Mouse (Mus musculus): ENCODE measurements around the gene Gpt2.
A peak's percentile ranks its signal among the peaks of the same experiment; 100 is the strongest.

Gene Gpt2

DNA sequence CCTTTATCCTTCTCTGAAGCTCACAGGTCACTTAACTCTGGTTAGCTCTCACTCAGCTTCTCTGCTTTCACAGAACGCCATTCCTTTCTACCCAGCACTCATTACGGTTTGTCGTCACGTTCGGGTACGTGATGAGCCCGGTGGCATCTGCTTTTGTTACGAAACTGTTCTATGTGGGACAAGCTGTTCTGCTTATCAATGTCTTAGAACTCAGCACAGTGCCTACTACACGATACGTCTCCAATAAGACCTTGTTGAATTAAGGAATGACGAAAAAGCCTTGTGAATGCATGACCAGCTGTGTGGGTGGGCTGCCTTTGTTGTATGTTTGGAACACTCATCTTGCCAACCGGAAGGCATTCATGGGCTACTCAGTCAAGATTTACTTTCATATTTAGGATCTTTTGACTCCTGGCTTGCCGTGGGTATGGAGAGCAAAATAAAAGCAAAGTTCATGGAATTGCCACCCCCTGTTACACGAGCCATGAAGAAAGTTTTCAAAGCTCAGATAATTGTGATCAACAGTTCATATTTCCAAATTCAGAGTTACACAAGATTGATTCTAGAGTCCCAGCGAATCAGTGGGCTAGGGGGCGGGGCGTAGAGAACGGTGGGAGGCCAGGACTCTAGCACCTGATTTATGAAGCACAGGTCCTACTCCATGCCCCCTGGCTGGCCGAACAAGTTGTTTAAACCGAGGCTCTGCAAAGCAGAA, 4.3 kb upstream of the Gpt2 start:
- DNase-seq (ENCODE audit: extremely low spot score), result no peak

DNA sequence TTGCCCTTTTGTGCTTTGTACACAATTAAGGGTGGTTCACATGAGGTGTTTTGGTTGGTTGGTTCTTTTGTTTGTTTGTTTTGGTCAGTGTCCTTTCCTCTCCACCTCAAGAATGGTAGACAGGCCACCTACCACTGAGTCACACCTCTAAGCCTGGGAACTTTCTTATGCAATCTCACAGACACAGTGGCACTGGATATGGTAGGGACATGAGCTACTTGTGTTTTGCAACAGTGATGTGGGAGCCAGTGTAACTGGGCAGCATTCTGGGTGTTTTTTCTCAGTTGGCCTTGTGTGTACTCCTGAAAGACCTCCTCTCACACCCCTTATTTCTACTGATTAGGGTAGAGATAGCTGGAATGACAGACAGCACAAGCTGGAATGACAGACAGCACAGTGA, 3.7 kb upstream of the Gpt2 start:
- no peak for DNase-seq (ENCODE audit: extremely low spot score)

DNA sequence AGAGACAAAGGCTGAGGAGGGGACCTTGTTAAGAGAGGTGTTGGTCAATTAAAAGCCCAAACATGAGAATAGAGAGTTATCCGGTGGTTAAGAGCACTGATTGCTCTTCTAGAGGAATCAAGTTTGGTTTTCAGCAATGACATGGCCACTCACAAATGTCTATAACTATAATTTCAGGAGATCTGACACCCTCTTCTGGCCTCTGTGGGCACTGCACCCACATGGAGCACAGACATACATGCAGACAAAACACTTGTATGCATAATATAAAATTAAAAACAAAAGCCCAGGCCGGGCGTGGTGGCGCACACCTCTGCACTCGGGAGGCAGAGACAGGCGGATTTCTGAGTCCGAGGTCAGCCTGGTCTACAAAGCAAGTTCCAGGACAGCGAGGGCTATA, 2.8 kb upstream of the Gpt2 start:
- DNase-seq (ENCODE audit: extremely low spot score), result no peak

DNA sequence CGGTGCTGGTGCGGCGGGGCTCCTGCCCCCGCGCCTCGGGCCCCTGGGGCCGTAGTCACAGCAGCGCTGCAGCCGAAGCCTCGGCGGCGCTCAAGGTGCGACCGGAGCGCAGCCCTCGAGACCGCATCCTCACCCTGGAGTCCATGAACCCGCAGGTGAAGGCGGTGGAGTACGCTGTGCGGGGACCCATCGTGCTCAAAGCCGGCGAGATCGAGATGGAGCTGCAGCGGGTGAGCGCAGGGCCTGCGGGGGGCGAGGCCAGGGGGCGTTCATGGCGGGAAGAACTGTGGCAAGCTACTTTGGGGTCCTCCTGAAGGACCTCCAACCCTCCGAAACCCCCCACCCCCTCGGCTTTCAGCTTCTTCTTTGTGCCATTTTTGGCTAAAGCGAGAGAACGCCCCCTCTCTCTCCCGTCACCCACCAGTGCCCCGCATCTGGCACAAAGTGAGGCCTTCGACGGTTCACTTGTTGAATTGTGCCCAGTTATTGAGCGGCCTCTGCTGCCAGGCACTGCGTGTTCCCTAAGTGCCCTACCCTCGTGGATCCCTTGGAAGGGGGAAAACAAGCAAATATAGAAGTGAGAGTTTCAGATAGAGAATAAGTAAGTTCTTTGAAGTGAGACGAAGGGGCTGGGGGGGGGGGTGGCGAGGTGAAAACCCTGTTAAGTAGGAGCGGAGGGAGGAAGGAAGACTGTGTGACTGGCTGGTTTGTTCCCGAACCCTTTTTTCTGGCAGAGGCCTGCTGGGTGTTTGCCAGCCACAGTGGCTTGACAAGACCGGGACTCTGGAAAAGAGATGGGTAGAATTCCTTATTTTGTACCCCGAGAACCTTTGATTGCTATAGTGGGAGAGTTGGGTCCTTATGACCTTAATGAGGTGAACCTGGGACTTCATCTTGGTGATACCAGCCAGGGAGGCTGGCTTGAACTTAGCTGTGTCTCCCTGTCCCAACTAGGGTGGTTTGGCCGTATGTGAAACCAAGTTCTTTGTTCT, 860 bp downstream of the Gpt2 start:
- no peak for DNase-seq (ENCODE audit: extremely low spot score)

DNA sequence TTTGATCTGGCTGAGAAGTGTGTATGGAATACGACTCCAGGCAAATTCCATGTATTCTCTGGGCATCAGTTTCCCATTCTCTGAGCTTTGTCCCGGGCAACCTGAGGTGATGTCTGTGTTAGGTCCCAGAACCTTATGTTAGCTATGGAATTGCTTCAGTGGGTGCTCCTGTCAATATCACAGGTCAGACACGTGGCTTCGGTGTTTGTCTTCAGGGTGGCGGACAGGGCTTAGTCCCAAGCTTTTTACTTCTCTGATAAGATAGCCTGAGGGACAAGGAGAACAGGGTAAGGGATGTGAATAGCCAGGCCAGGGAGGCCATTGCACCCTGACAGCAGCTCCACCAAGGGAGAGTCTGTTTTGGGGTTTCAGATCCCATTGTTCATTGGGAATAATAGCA, 3.7 kb downstream of the Gpt2 start:
- no peak for DNase-seq (ENCODE audit: extremely low spot score)

DNA sequence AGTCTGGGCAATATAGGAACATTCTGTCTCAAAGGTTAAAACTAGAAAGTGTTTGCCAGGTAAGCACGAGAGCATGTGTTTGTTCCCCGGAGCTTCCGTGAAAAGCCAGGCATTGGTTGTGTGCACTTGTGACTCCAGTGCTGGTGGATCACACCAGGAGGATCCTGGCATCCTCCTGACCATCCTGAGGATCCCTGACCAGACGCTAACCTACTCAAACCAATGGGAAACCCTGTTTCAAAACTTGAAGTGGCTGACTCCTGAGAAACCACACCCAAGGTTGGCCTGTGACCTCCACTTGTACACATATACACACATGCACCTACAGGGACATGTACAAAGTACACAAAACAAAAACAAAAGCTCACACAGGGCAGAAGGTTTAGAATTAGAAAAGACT, 4.4 kb downstream of the Gpt2 start:
- DNase-seq (ENCODE audit: extremely low spot score), result no peak

DNA sequence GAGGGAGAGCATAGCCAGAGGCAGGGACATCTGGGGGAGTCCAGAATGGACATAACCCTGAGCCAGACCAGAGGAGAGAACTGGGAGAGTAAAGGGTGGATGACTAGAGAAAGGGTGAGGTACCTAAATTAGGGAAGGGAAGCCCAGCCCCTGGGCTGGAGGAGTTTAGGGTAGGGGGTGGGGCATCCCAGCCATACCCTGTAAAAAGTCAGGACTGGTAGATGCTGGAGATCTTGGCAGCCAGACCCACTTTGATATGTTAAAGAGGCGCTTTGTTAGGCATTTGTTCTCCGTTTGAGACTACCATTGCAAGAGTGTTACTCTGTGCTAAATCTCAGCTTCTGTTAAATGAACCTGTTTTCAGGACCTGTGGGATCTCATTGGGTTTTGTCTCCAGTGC, 6.2 kb downstream of the Gpt2 start:
- no peak for DNase-seq (ENCODE audit: extremely low spot score)

DNA sequence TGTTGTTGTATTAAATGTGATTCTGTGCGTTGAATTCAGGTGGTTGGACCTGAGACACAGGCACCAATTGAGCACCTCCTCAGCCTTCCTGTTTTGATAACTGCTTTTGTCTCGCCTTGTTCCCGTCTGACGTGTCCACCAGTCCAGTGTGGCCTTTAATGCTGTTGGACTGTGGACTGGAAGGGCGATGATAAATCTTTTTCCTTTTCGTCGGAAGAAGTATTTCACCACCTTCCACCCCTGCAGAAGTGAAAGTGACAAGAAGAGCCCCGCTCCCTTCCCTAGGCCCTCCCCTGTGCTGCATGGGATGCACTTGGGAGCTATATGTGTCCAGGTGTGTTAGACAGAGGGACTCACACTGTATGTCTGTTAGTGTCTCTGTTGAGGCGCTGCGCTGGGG, 8.1 kb downstream of the Gpt2 start:
- DNase-seq (ENCODE audit: extremely low spot score), result no peak

DNA sequence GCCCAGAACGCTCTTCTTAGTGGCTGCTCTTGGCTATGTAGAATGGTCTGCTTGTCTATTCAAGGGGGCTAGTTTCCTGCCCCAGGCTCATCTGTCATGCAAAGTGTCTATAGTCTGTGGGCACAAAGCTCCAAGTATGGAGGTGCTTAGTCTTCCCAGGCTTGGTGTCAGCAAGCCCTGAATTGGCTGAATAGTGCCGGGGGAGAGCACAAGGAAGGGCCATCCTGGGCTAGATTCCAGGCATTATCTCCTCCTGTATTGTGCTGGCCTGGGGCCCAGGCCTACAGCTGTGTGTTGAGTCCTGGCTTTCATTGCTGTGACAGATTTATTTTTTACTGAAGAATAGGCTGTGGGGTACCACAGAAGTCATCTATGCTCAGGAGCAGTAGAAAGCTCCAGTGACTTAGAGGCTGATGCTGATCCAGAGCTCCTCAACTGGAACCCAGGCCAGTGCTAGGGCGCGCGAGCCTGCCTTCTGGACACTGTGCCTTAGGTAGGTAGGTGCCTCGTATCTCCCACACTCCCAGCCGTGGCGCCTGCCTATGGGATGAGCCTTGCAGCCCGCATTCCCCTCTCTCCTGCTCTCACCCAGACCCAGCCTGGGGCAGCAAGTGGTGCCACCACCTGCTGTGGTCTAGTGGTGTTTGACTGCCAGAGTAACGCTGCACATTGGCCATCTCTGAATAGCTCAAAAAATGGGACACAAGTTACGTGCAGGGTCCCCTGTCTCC, 8.7 kb downstream of the Gpt2 start:
- no peak for DNase-seq (ENCODE audit: extremely low spot score)

DNA sequence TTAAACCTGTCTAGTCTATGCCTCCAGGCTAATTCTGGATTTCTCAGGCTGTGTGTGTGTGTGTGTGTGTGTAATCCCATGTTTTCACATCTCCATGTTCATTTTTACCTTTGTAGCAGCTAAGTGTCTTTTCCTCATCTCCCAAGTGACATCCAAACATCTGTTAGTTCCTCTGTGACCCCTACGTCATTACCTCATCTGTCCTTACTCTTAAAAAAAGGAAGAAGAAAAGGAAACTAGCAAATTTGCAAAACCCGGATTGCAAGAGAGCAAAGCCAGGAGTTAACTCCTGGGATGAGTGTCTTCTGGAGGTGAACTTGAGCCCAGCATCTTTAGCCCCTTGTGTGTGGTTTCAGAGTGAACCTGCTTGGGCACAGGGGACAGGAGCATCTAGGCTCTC, 10.0 kb downstream of the Gpt2 start:
- no peak for DNase-seq (ENCODE audit: extremely low spot score)

DNA sequence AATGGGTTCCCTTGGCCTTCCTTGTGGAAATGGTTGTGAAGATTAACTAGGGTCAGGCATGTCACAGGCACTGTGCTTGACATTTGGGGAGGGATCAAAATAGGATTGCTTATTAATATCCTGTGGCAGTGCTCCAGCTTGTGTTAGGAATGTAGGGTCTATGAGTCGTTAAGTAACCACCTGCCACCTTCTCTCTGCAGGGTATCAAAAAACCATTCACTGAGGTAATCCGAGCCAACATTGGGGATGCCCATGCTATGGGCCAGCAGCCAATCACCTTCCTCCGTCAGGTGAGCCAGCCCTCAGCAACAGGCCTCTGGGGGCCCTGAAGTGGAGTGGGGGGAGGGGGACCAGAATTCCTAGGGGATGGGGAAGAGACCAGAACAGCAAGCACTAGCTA, 10.7 kb downstream of the Gpt2 start:
- DNase-seq (ENCODE audit: extremely low spot score), result no peak

DNA sequence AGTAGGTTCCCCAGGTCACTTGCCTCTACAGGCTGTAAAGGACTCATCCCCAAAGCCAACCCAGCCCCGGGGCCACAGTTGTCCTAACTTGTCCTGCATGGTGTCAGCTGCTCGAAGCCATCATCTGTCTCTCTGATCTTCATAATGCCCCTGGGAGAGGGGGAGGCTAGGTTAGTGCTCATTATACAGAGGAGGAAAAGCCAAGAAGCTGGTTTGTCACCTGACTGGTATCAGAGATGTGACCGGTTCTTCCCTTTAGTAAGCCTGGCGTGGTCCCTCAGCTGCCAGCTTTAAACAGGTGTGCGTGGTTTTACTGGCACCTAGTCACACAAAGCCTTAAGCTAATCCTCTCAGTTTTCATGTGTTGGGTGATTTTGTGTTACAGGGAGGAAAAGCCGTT, 12.3 kb downstream of the Gpt2 start:
- DNase-seq (ENCODE audit: extremely low spot score), result no peak

DNA sequence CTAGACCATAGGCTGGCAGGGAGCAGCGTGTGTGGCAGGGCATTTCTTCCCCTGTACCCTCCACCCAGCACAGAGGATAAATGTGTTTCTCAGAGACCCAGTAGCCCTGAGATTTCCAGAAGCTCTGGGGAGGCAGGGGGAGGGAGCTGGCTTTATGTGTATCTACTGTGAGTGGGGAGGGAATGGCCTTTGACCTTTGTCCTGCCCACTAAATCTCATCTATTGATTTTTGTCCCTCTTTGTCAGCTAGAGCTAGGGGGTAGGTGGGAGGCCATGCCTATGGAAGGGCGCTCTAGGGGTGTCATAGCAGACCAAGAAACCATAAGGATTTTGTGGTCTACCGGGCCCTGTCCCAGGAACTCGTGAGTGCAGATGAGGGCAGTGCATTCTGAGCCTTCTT, 14.2 kb downstream of the Gpt2 start:
- no peak for DNase-seq (ENCODE audit: extremely low spot score)

DNA sequence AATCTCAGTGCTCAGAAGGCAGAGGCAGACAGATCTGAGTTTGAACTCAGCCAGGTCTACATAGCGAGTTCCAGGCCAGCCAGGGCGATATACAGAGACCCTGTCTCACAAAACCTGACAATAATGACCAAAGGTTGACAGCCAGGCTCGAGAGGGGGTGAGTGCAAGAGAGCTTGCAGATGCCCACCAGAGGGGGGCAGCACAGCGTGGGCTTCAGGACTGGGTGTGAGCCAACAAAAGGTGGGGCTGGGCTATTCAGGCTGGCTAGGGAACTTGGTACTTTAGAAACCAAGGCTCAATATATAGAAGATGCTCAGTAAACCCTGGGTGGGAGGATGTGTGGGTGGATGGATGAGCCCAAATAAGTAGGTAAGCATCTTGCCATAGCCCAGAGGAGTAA, 16.3 kb downstream of the Gpt2 start:
- DNase-seq (ENCODE audit: extremely low spot score), result no peak

DNA sequence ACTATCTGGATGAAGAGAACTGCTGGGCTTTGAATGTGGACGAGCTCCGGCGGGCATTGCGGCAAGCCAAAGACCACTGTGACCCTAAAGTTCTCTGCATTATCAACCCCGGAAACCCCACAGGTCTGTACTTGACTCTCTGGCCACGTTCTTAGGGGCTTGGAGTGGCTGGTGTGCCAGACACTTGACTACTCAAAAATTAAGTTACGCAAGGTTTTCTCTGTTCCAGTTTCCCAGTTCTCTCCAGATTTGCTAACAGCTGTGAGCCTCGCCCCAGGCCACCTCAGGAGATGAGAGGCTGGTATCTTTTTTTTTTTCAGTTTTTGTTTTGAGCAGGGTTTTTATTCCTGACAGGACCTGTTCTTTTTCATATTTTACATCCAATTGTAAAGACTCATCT, 19.9 kb downstream of the Gpt2 start:
- DNase-seq (ENCODE audit: extremely low spot score), result no peak

DNA sequence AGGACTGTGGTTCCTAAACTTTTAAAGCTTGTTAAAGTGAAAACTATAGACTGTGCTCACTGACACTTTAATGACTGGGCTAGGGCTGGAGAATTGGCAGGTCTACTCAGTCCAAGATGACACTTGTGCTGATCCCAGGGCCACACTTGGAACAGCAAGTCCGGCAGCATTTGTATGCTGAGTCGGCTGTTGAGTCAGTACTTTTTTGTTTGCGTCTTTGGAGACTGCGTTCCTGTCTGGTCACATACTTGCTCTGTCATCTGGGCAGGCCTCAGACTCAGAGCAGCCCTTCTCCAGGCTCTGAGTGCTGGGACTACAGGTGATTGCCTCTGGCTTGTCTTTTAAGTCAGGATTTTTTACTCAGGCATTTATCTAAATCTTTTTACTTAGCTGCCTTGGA, 20.9 kb downstream of the Gpt2 start:
- no peak for DNase-seq (ENCODE audit: extremely low spot score)

DNA sequence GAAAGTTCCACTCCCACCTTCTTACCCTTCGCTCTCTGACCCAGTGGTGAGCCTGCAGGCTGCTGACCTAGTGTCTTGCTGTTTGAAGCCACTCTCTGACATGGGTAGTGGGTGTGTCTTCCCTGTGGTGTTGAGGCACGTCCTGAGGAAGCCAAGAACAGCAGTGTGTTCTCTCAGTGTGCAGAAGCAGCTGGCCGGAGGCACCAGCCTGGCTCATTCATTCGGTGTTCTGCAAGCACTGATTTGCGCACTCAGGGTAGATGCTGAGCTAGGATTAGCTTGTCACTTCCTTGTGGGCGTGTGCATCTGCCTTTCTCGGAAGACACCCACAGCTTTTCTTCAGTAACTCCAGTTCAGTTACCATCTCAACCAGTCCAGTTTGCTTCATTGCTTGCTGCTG, 23.0 kb downstream of the Gpt2 start:
- no peak for DNase-seq (ENCODE audit: extremely low spot score)

DNA sequence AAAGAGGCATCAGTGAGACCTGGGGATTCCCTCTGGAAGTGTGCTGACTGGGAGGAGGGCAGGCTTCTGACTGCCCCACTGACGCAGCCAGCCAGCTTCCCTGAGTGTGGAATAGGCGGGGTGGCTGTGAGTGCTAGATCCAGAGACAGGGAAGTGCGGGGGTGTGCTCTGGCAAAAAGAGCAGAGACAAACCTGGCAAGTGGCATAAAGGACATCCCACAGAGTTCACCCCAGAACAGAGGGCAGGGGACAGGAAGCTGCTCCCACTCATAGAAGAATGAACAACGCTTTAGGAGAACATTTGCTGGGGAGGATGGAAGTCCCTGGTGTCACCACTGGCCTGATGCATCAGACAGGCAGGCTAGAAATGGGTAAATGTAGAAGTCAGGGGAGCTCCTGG, 25.0 kb downstream of the Gpt2 start:
- no peak for DNase-seq (ENCODE audit: extremely low spot score)

DNA sequence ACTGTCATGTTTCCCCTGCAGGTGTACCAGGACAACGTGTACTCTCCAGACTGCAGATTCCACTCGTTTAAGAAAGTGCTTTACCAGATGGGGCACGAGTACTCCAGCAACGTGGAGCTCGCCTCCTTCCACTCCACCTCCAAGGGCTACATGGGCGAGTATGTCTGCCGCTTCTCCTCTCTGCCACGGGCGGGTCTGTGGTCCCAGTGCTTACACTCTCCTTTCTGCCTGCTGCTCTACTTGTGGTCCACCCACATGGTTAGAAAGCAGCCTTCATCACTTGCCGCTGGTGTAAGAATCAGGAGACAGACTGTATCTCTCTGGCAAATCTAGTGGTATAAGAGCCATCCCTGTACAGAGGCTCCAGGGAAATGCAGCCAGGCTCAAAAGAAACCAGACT, 25.6 kb downstream of the Gpt2 start:
- DNase-seq (ENCODE audit: extremely low spot score), result no peak

DNA sequence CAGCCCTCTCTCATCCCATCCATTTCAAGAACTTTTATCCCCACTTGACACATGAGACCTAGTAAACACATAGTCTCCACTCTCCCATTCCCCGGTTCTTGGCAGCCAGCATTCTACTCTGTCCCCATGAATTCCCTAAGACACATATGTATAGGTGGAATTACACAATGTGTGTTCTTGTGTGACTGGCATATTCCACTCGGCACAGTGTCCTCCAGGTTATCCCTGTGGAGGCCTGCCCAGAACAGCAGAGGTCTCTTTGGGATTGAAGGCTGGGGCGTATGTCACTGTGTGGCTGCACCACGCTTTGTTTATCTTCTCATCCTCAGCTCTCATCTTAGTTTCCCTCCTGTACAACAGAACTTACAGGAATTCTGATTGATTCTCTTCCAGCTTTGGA, 28.2 kb downstream of the Gpt2 start:
- DNase-seq (ENCODE audit: extremely low spot score), result no peak

DNA sequence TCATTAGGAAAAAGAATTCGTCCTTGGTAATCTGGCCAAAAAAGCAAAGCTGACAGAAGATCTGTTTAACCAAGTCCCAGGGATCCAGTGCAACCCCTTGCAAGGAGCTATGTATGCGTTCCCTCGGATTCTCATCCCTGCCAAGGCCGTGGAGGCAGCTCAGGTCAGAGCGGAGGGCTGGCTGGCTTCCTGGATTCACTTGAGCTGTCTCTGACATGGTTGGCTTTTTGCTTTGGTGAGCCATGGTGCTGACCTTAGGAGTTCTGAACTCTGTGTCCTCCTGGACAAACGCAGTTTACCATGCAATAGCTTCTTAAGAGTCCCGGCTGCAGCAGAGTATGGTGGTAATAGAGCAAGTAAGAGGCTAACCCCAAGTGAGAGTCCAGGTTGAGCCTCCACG, 29.0 kb downstream of the Gpt2 start:
- DNase-seq (ENCODE audit: extremely low spot score), result no peak

DNA sequence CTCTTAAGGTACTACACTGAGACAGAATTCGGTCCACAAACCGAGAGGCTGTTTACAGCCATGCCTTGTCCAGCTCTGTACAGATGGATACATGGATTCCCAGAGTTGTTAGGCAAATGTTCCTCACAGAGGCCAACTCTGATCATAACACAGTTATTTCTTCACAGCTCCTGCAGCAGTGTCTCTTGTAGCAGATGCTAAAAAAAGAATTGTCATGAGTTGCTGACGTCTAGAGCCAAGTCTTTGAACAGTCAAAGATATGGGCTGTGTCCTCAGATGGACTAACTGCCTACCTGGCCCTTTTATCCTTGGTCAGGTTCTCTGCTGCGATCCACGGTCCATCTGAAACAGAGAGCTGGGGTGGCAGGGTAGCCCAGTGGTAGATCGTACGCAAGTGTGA, 31.7 kb downstream of the Gpt2 start:
- DNase-seq (ENCODE audit: extremely low spot score), result no peak

DNA sequence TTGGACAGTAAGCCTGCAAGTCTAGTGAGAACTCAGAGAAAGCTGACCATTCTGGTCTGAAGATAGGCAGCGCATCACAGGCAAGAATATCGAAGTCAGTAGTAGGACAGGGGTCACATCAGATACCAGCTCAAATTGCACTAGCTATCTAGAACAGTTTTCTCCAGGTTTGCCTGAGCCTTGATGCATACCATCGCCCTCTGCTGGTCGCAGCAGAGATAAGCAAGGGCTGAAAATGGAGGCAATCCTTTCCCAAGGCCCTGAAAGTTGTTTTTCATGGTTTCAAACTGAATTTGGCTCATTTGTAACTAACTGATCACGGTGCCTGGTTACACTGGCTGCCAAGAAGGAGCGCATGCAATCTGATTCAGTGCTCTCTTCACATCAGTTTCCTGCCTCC, 33.7 kb downstream of the Gpt2 start:
- peak; percentile 43 for DNase-seq (ENCODE audit: extremely low spot score)
